Mouse (Mus musculus) MEL-GATA-1-ER (cell line): ENCODE data around the gene Sec31a.

Experiments used
- DNase-seq: peaks from one replicate; pipeline ENCODE4 v3.0.0-alpha.2; 2012; ENCODE audit warnings: low read depth; ENCODE audit errors: extremely low read depth

The Sec31a gene

DNA sequence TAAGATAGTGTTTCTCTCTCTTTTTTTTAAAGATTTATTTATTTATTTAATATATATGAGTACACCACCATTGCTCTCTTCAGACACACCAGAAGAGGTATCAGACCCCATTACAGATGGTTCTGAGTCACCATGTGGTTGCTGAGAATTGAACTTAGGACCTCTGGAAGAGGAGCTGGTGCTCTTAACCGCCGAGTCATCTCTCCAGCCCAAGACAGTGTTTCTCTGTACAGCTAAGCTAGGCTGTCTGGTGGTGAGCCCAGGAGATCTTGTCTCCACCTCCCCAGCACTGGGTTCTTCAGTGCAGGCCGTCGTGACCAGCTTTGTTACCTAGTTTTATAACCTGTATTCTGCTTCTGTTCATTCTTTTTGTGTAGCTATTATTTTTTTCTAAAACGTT is 5.8 kb downstream of the Sec31a start:
- DNase-seq, result no peak

DNA sequence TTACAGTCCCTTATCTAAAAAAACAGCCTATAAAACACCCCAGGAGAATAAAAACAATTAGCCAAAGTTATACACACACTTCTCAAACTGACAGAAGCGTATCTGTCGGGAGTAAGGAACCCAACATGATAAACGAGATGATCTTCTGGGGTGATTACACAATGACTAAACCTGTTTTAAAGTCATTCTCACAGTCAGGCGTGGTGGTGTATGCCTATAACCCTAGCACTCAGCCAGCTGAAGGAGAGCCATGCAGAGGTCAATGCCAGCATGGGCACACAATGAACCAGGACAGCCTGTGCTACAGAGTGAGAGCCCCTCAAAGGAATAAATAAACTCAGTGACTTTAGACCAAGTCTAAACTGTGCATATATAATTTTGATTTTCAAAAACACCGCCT is 7.5 kb downstream of the Sec31a start:
- DNase-seq, result no peak

DNA sequence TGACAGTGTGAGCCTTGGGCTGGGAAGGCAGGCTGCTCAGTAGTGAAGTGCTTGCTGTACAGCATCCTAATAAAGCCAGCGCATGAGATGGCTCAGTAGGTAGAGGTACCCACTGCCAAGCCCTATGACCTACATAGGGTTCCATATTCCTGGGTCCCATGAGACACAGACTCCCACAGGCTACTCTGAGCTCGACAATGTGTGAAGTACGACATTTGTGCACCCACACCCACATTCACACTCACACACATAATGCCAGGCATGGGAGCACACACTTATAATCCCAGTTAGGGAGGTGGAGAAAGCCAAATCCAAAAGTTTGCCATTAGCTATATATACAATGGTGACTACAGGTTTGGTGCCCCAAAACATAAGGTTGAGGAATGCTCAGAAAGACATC is 19.3 kb downstream of the Sec31a start:
- DNase-seq, result no peak

DNA sequence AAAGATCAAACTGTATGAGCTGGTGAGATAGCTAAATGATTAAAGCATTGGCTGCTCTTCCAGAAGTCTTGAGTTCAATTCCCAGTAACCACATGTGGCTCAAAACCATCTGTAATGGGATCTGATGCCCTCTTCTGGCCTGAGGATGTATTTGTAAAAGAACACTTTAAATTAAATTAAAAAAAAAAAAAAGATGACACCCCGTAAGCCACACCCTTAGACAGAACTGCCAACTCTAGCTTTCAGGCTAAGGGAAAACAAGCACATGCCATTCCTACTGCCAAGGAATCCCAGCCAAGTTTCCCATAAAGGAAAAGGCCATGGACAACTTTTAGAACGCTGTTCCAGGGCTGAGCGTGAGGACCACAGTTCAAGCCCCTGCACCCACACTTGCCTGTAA is 22.4 kb downstream of the Sec31a start:
- DNase-seq, result no peak

DNA sequence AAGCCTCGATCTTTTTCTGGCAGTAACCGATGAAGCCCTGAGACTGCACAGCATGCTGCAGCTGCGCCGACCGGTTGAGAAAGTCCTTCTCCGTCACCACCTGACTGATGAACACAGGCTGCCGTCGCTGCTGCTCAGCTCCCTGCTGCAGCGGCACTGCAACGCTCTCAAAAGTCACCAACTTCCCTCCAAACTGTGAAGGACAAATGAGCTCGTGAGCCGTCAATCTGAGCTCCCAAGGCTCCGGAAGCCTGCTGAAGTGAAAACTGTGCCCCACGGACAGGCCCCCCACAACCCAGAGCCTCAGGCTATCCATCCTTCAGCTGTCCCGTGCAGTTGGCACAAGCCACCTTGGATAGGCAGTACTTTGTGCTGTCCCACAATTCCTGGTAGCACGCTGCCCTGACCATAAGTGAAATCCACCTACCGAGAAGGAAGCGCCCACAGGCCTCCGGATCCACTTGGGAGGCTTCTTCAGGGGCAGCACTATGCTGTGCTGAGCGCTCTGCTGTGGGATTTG is 23.5 kb downstream of the Sec31a start:
- no peak for DNase-seq

- no peak for DNase-seq
These were observed 32.1 kb downstream of the Sec31a start for GRCm38 (mm10) chr5:100383782-100384510.

DNA sequence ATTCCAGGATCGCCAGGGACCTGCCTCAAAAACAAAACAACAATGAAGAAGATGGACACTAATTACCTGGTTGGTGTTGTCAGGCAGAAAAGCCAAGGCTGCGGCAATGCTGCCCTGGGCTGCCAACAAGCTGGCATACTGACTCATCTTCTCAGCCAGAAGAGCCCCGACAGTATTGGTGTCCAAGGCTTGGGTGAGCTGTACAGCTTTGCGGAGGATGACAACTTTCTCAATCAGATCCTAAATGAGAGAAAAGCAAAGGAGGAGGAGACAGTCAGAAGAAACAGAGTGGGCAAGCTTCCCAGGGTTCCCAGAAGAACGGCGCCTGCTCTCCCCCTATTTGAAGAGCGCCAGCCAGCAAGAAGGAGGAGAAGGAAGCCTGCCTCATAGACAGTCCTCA is 34.9 kb downstream of the Sec31a start:
- no peak for DNase-seq

GRCm38 (mm10) chr5:100380277-100380676 is 35.8 kb downstream of the Sec31a start:
- DNase-seq, result no peak

DNA sequence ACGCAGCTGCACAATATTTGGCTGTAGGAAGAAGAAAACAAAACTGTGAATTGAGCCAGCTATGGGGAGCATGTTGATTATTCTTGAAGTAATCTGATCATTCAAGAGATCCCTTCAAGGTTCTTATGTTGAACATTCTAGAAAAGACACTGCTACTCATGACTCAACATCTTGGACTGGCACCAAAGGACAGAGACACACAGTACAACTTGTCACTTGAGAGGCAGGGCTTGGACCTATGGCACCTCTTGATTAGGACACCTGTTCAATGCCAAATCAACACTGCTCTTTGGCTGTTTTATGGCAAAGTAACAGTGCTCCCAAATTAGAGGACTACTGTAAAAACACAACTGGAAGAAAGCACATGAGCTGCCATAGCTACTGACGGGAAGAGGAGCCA is 37.1 kb downstream of the Sec31a start:
- no peak for DNase-seq

GRCm38 (mm10) chr5:100378211-100378610 is 37.8 kb downstream of the Sec31a start:
- no peak for DNase-seq

DNA sequence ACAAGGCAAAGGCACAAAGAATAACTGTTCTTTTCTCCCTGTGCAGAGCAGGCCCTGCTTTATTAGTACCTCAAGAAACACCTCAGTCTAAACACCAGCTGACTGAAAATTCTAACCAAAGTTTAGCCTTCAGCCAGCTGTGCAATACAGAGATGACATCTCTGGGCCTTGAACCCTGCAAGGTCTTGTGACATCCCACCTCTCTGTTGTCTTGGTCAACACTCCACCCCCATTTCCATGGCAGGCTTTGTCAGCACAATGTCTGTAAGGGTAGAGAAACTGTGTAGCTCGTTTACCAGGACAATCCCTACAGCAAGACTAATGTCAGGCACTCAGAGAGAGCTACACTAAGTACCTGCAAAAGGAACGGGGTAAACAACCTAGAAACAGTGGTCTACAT is 38.7 kb downstream of the Sec31a start:
- no peak for DNase-seq

GRCm38 (mm10) chr5:100374703-100375102 is 41.3 kb downstream of the Sec31a start:
- no peak for DNase-seq

DNA sequence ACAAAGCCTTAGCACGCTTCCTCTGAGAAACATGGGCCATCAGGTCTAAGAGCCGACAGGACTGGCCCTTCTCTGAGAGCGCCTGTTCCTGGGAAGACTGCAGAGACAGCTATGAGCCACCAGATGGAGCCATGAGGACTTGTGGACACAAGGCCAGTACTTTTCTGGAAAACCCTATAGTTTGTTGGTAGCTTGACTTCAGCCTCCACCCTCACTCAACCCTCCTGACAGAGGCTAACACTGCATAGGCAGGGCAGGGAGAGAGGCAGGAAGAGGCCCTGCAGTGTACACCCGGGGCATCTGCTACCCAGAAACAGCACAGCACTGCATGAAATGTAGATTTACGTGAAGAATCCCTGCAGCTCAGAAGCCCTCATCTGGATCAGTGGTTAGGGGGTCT is 42.1 kb downstream of the Sec31a start:
- peak; percentile 17 for DNase-seq

DNA sequence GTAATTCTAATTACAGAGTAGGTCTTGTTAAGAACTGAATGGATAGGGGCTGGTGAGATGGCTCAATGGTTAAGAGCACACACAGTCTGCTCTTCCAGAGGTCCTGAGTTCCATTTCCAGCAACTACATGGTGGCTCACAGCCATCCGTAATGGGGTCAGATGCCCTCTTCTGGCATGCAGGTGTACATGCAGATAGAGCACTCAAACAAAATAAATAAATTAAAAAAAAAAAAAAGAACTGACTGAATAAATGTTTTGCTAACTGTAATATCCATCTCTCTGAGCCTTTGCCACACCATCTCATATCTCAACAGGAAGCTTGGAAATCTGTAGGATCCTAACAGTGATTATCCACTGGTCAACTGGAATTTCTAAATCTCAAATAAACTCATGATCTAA is 45.1 kb downstream of the Sec31a start:
- DNase-seq, result no peak

DNA sequence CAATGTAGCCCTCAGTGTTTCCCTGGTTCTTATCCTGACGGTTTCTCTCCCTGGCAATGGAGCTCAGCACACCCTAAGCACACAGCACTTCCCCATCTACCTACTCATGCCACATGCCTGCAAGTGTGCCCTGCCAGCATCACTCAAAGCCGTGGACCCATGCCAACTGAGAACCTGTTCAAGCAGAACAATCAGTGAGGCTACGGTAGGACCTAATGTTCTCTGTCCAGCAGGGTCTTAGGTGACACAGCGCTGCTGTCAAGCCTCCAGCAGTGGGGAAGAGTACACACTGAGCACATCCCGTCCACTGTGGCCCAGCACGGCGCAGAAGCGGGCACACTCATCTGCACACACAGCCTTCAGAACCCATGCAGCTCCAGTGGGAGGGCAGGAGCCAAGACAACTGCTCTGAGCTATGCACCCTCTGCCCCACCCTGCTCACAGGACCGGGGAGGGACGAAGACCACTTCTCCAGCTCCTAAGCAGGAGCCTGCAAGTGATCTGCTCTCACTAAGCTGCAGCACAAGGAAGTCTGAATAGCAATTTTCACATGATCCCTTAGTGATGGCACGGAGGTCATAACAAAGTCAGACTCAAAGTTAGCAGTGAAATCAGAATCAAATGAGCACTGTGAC is 46.1 kb downstream of the Sec31a start:
- DNase-seq, result no peak

DNA sequence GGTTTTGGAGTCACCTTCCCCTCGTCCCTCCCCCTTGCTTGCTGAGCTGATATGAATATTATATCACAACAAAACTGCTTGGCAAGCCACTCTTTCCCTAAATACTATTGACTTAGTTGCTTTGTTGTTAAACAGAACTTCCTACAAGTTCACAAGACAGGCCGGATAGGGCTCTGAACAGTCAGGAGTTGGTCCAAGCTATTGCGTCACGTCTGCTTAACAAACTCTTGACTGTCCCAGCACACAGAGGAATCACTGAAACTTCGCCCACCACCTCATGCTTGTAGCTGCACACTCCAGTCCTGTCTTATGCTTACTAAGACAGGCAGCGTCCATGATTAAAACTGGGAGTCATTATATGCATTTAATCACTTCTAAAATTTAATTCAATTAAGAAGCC is 46.9 kb downstream of the Sec31a start:
- DNase-seq, result no peak

DNA sequence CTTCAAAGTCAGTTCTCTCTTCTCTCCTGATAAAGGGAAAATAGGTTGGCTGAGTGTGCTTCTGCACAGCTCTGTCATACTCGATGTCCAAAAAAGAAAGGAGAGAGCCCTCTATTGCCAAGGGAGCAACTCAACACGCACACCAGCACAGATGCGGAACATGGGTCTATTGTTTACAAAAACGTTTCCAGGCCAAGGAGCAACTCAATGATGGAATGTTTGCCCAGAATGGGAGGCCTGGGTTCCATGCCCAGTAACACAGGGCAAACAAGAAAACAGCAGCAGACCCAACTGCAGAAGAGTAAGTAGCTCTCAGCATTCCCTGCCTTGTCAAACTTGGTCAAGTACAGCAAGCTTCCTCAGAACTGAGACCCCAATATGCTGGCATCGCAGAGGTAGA is 47.5 kb downstream of the Sec31a start:
- DNase-seq, result no peak

- no peak for DNase-seq
These were observed 49.0 kb downstream of the Sec31a start for GRCm38 (mm10) chr5:100367051-100367450.

- DNase-seq, result no peak
These were observed 55.7 kb downstream of the Sec31a start for GRCm38 (mm10) chr5:100360296-100360695.

DNA sequence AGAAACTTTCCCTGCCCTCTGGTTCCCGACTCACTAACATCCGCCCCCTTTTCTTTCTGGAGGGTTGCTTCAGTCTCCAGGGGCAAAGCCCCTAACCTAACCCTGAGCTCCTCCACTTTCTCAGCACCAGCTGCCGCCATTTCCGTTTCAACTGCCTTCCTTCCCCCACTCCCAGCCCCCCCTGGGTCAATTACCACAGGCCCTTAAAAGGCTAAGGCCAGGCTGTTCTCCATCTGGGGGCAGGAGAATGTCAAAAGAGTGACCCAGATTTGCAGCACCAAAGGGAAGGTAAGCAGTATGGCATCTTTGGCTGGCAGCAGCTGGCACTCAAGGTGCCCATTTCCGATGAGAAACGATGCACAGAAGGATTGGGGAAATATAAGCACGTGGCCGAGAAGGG is 57.7 kb downstream of the Sec31a start:
- no peak for DNase-seq

DNA sequence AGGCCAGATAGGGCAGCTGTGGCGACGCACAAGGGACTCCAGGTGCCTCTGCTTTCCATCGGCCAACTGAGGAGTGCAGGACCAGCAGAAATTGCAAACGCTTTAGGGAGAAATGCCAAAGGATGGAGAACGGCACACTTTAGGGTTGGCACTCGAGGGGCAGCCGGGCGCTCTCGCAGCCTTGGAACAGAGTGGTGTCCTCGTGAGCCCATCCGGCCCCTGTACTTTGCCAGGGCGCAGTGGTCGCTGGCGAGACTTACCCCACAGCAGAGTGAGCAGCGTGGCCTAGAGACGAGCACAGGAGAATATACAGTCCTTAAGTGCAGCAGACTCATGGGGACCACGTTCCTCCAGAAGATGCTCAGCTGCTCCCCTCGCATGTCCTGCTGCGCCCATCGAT is 61.4 kb downstream of the Sec31a start:
- DNase-seq, result no peak

- no peak for DNase-seq
These were observed 62.8 kb downstream of the Sec31a start for GRCm38 (mm10) chr5:100352986-100353848.
